Mouse (Mus musculus) cerebellum, adult (tissue): Measurements from ENCODE around the gene Mkrn2os.
A peak's percentile ranks its signal among the peaks of the same experiment; 100 is the strongest.

Experiments used
- ATAC-seq: cut with Nextera tagmentation; 2 replicates; pipeline ENCODE4 v1.9.2; 2017; ENCODE audit warnings: mild to moderate bottlenecking, moderate library complexity, mixed read lengths; ENCODE audit not compliant: insufficient number of reproducible peaks, low FRiP score, low TSS enrichment

Gene Mkrn2os

DNA sequence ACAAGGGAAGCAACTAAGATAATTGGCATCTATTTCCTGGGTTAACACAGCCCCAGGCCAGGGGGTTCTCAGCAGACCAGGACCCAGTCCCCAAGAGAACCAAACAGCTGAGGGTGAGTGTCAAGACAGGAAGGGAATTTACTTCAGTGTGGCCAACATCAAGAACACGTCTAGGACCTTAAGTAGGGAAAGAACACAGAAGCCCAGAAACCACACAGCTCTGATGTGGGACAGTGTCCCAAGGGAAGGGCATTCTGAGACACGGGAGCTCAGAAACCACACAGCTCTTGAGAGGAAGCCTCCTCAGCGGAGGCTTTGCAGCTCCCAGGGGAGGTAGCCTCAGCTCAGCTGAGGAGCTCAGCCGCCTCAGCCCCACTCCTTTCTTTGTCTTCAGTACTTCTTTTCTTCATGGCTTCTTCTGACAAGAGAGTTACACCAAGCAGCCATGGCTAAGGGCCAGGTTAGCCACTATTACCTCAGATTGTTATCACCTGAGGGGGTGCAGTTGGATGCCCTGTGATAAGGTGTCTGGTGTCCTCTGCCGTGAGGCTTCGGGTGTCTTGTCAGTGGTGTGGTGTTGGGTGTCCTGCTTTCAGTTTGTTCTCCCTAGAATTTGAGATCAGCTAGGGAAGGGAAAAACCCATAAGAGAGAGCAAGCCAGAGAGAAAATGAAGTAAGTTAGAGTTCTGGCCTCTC, 8.8 kb downstream of the Mkrn2os start:
- ATAC-seq, result no peak

DNA sequence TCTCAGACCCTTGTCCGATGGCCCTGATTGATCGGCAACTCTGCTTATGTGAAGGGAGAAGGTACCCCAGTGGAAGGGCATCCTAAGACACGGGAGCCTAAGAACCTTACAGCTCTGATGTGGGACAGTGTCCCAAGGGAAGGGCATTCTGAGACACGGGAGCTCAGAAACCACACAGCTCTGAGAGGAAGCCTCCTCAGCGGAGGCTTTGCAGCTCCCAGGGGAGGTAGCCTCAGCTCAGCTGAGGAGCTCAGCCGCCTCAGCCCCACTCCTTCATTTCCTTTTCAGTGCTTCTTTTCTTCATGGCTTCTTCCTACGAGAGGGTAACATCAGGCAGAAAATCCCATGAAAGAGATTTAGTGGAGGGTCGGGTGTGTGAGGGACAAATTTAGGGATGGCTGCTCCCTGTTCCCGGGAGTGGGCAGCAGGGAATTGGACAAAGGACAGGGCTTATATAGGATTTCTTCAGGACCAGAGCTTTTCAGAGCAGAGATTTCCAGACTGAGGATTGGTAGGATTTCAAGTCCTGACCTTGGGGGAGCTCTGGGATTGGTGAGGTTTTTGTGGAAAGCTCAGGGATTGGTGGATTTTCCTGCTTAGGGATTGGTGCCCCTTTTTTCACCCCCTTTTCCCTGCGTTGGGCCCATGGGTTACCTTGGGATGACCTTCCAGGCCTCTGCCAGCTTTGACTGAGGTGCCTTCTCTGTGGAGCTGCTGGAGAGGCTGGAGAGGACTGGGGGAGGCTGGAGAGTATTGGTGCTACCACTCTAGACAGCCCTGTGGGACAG, 9.9 kb downstream of the Mkrn2os start:
- ATAC-seq, result no peak

DNA sequence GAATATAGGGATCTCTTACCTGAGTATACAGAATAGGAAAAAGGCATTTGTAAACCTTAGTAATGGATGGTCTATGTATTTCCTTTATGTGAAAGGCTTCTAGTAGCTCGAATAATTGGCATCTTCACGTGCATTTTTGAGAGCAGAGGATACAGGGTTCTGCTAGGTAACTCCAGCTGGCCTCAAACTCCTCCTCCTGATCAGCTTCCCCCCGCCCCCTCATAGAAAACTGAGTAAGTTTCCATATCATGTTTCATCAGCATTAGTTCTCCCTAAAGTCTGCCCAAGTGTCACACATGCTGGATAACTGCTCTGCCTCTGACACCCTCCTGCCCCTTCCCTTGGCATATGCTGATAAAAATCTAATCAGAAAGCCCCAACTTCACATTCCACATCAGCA, 11.6 kb downstream of the Mkrn2os start:
- no peak for ATAC-seq

DNA sequence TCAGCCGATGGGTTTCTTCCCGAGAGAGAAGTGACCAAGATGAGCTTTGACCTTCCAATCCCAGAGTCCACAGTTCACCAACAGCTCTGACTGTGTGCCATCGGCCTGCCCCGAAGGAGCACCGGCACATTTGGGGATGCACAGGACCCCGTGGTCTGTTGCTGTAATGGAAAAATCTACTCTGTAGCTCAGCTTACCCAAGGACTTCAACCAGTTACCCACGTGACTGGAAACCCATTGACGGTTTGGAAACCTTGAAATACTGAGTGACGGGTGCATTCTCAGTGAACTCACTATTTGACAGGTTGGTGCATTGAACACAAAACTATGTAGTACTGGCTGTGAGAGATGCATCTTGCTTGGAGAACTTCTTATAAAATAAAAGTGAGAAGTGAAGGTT, 14.4 kb downstream of the Mkrn2os start:
- ATAC-seq, result no peak

DNA sequence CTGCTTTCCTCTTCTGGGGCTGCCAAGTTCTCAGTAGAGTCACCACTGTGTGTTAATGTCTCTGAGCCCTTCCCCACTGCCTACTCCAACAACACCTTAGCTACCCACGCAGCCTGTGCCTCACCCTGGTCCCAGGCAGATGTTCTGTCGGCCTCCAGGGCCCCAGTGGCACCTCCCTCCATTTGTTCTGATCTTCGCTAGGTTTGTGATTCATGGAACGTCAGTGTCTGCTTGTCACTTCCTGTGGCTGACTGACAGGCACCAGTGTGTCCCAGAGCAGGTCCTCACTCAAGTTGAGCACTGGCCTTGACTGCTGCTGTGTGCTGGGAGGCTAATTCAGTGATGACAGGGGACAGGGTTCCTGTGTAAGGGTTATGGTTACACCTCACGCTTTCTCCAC, 15.0 kb downstream of the Mkrn2os start:
- ATAC-seq, result no peak

DNA sequence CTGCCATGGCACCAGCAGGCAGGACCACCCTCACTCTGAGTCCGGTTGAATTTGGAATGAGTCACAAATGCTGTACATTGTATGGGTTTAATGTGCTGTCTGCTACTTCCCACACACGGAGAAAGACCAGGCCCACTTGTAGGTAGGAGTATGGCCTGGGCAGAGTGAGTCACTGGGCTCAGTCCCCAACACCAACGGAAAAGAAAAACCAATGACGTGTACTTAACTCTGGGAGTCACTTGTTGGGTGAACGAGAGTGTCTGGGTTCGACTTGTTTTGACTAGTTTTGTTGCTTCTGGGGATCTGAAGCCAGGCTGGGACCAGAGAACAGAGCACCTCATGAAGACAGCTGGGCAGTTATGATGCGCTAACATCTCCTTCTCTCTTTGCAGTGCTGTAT, 18.2 kb downstream of the Mkrn2os start:
- ATAC-seq, result no peak

DNA sequence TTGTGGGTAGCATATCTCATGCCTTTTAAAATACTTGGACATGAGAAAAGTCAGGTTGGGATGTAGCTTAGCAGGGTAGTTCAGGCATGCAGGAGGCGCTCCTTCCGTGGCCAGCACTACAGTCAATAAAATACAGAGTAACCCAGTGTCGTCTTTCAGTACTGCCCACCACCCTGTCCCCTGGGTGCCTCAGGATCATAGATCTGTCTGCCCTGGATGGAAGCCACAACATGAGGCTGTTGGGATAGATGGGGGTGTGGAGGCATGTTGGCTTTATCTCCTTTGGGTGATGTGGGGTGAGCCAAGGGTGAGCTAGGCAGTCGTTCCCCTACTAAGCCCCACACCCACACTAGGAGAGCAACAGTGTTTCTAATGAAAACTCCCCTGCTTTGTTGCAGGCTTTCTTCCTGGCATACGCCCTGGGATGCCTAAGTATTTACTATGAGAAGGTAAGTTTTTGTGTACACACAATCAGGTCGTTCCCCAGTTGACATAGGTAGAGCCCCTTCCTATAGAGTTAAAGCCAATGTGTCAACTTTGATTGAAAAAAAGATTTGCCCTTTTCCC, 26.8 kb downstream of the Mkrn2os start:
- no peak for ATAC-seq

DNA sequence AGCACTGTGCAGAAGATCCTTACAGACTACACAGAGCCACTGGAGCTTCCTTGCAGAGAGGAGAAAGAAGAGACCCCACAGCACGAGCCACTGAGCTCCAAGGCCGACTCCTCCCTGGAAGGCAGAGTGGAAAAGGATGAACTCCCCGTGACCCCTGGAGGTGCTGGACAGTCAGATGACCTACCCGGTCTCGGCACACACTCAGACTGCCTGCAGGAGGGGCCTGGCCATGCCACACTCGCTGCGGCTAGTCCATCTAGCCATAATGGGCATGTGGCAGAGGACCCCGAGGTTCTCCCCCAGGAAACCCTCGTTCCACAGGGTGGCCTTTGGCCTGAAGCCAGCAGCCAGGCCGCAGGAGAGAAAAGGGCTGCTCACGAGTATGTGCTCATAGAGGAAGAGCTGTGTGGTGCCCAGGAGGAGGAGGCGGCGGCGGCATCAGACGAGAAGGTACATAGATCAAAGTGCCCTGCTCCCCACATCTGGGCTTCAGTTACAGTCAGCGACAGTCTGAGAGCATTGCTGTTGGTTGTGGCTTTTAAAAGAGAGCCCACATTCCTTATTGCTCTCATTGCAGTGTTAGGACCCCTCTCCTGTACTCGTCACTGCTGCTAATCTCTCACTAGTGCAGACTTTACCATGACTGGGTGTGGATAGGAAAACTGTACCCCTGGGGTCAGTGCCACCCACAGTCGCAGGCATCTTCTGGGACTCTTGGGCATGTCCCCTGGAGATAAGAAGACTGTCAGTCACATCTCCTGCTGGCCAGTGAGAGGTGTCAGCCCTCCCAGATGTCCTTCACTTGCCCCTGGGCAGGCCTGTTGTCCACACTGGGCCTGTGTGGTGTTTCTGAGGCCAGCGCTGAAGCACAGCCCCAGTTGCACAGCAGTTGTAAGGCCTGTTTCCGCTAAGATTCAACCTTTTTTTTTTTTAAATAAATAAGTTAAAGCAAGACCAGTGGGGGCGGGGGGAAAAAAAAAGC, 32.4 kb downstream of the Mkrn2os start:
- no peak for ATAC-seq

DNA sequence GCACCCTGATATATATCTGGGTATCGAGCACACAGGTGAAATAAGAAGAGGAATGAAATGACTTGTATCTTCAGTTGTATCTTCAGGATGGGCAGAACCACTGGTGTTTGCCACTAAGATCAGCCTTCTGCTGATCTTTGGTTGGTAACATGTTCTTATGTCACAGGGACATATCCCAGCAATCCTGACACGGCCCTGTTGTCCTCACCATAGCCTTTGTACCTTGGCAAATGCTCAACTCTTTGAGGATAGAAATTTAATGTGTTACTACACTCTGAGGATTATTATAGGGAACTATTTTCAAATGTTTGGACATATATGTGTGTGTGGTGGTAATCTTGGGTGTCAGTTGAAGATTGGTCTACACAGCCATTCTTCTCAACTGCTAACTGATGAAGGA, 34.2 kb downstream of the Mkrn2os start:
- ATAC-seq, result no peak

DNA sequence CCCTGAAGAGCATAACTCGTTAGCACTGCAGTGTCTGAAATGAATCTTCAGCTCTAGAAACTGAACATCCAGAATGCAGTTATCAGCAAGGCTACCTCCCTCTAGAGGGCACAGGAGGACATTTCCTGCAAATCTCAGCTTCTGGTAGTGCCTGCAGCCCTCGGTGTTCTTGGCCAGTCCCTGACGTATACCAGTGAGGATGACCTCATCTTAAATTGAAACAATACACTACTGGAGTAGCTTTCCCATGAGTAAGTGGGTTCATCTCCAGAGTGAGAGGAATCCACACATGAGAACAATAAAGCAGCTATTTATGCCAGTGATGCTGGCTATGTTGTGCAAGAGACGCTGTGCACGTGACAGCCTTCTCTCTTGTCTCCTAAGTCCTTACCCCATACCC, 36.9 kb downstream of the Mkrn2os start:
- no peak for ATAC-seq

DNA sequence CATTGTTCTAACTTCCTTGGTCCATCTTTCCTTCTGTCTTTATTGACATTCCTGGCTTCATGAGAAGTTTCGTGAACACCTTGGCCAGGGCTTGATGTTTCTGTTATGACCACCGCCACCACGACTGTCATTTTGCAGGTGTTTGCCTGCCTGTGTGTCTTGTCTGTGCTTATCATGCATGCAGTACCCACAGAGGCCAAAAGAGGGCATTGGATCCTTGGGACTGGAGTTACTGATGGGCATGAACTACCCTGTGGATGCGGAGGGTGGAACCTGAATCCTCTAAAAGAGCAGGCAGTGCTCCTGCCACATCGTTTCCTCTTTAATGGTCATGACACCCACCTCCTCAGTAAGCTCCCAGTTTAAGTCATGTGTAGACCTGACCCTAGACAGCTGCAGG, 46.1 kb downstream of the Mkrn2os start:
- no peak for ATAC-seq

DNA sequence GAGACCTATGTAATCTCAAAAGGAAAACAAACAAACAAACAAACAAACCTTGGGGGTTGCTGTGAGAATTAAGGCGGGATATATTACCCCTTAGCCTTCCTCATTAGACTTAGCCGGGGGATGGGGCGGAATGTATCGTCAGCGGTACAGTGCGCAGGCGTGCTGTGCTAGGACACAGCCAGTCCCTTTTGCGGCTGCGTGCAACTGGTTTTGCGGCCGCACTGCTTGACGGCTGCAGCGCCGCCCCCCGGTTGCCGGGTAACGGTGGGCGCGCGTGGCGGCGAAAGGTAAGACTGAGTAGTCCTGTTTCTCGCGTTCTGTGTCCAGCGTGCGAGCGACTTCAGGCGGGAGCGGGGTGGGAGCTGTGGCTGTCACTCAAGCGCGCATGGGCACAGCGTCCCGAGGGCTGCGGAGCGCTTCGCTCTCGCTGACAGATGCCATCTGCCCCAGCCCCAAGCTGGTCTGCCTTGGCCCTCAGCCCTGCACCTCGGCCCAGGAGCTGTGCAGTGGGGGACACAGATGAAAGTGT, 47.9 kb downstream of the Mkrn2os start, which contains the start of gene Tsen2:
Gene Tsen2, plus strand, starts transcription at position 223 of the 529 bp plus-strand sequence.
- peak; percentile 90 for ATAC-seq

DNA sequence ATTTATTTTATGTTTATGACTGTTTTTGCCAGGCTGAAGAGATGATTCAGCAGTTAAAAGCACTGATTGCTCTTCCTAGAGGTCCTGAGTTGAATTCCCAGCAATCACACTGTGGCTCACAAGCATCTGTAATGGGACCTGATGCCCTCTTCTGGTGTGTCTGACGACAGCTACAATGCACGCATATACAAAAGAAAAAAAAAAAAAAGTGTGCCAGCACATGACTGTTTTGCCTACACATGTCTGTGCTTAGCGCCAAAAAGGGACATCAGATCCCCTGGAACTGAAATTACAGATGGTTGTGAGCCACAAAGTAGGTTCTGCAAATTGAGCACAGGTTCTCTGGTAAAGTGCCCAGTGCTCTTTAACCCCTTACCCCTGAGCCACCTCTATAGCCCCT, 50.0 kb downstream of the Mkrn2os start:
- no peak for ATAC-seq

DNA sequence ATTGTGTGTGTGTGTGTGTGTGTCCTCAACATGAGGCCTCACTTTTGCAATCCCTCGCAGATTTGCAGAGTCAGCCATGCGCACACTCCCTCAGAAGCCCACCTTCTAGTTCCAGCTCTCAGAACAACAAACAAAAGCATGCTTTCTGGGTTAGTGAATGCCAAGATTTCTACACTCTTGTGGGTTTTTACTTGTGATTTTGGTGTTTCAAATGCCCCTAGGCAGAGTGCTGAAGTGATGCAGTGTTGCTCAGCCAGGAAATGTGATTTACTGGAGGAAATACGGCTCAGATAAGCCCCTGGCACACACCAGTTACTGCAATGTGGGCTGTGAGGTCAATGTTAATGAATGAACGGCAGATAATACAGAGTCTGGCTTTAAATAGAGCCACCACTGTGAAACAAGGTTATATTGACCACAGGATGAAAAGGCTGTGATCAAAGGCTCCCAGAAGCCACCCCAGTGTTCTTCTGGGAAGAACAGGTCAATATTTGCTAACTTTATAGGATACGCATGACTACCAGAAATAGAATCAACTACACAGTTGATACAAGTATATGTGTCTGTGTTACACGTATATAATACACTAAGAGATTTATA, 50.6 kb downstream of the Mkrn2os start:
- ATAC-seq, result no peak

DNA sequence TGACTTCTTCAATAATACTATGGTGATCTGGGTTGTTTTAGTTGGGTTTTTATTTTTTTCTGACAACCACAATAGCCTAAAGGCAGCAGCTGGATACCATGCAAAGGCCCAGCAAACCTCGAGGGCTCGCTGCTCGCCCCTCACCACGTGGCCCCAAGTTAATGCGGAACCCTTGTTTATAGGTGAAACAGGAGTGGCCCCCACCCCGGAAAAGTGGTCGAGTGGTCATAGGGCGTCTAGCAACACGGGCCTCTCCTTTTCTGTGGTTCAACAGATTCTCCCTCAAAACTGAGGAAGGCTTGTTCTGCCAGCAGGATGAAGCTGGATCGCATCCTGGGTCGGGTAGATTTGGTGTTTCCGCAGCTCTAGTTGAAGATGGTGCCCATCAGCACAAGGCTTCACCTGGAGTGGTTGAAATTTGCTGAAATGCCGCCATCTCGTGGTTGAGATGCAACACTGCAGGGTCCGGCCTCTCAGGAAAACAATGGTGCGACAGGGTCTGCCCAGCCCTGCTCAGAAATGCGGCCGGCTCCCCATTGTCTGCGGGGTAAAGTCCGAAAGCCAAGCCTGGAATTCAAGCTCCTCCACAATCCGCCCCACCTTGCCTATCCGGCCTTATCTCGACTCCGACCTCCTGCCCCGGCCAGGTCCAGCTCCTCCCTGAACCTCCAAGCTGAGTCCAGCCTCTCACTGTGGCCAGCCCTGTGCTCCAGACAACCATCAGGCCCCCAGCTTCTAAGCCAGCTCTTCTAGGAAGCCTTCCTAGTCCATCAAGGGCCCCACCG, 53.5 kb downstream of the Mkrn2os start:
- ATAC-seq, result peak; percentile 73

DNA sequence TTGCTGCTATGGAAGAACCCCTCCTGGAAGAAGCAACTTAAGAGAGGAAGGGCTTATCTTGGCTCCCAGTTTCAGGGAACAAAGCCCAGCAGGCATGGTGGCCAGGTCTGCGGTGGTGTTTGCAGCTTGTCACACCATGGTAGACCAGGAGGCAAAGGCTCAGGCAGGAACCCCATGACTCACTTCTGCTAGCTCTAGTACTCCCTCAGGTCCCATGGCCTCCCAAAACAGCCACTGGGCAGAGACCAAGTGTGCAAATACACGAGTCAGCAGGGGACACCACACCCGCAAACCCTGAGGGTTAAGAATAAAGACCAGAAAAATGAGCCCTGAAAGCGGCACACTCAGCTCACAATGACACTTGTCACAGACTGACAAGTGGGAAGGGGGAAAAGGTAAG, 56.2 kb downstream of the Mkrn2os start:
- ATAC-seq, result no peak

DNA sequence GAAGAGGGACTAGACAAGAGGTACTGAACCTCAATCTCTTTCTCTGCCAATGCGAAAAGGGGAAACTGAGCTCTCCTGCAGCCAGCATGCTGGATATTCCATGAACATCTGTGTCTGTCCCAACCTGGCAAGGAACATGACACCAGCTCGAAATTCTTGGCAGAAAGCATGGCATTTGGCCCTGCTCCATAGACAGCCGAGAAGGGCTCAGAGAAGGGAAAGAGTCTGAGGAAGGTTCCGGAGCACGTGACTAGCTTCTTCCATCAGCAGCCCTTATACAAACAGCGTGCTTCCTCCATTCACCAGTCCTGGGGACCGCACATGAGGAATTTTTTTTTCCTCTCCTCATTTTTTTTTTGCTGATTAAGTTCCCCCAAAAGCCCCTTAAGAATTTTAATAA, 57.8 kb downstream of the Mkrn2os start:
- ATAC-seq, result no peak
